Mouse (Mus musculus) MEL (cell line): Measurements from ENCODE around the gene Abt1.
A peak's percentile ranks its signal among the peaks of the same experiment; 100 is the strongest.

Experiments
- CTCF ChIP-seq, 3 experiments: IDR thresholded peaks in 2 of 3; conservative IDR thresholded peaks in 1 of 3; 2 replicates each; pipeline ENCODE4 v1.5.1; 2011 to 2012; ENCODE audit warnings: low read length in 3 of 3, low read depth in 2 of 3, mild to moderate bottlenecking in 2 of 3, improper control_type of control experiment in 1 of 3, inconsistent platforms in 1 of 3, mixed read lengths in 1 of 3, moderate library complexity in 1 of 3; ENCODE audit not compliant: control insufficient read depth in 1 of 3, insufficient read depth in 1 of 3, poor library complexity in 1 of 3, severe bottlenecking in 1 of 3
- GABPA ChIP-seq: IDR thresholded peaks from 2 replicates; pipeline ENCODE4 v1.6.1; 2012; ENCODE audit warnings: low read depth, mild to moderate bottlenecking, inconsistent platforms, low read length, improper control_type of control experiment, moderate library complexity
- JUND ChIP-seq: IDR thresholded peaks from 2 replicates; pipeline ENCODE4 v1.6.1; 2011; ENCODE audit warnings: low read depth, mild to moderate bottlenecking, improper control_type of control experiment, low read length
- MAFK ChIP-seq: IDR thresholded peaks from 2 replicates; pipeline ENCODE4 v1.6.1; 2011; ENCODE audit warnings: low read depth, mild to moderate bottlenecking, low read length, improper control_type of control experiment, borderline replicate concordance
- MXI1 ChIP-seq: IDR thresholded peaks from 2 replicates; pipeline ENCODE4 v1.6.1; 2011; ENCODE audit warnings: mild to moderate bottlenecking, low read depth, low read length, improper control_type of control experiment
- POLR2A ChIP-seq, 2 experiments: IDR thresholded peaks; 2 replicates each; pipeline ENCODE4 v1.6.1; 2011 to 2012; ENCODE audit warnings: low read length in 2 of 2, mild to moderate bottlenecking in 2 of 2, control low read depth in 1 of 2, improper control_type of control experiment in 1 of 2, low read depth in 1 of 2, moderate library complexity in 1 of 2; ENCODE audit not compliant: control insufficient read depth in 1 of 2, insufficient read depth in 1 of 2, poor library complexity in 1 of 2
- RAD21 ChIP-seq: IDR thresholded peaks from 2 replicates; pipeline ENCODE4 v1.6.1; 2011; ENCODE audit warnings: mild to moderate bottlenecking, low read depth, low read length, improper control_type of control experiment
- TBP ChIP-seq: IDR thresholded peaks from 2 replicates; pipeline ENCODE4 v1.8.0; 2011; ENCODE audit warnings: low read depth, low read length, improper control_type of control experiment

- TF ChIP-seq JUND (no peak), MXI1 (peak; percentile 60), RAD21 (no peak), MAFK (no peak), CTCF (IDR thresholded peaks at IDR 0.05 in 2 of 3, conservative IDR thresholded peaks at IDR 0.05 in 1 of 3; ENCODE audit: control insufficient read depth in 1 of 3, insufficient read depth in 1 of 3, low read depth in 2 of 3, low read length in 3 of 3, poor library complexity in 1 of 3, severe bottlenecking in 1 of 3) (no peak), GABPA (no peak), POLR2A (IDR thresholded peaks at IDR 0.05; ENCODE audit: control insufficient read depth in 1 of 2, insufficient read depth in 1 of 2, low read depth in 1 of 2, low read length in 2 of 2, poor library complexity in 1 of 2) (peak; percentile 81 to 91), TBP (peak; percentile 81)
Observed at GRCm38 (mm10) chr13:23368583-23369420, 54.9 kb downstream of the Abt1 start, which contains the start of gene Zfp322a.
